Mouse (Mus musculus): ENCODE measurements around the gene Entr1.

DNA sequence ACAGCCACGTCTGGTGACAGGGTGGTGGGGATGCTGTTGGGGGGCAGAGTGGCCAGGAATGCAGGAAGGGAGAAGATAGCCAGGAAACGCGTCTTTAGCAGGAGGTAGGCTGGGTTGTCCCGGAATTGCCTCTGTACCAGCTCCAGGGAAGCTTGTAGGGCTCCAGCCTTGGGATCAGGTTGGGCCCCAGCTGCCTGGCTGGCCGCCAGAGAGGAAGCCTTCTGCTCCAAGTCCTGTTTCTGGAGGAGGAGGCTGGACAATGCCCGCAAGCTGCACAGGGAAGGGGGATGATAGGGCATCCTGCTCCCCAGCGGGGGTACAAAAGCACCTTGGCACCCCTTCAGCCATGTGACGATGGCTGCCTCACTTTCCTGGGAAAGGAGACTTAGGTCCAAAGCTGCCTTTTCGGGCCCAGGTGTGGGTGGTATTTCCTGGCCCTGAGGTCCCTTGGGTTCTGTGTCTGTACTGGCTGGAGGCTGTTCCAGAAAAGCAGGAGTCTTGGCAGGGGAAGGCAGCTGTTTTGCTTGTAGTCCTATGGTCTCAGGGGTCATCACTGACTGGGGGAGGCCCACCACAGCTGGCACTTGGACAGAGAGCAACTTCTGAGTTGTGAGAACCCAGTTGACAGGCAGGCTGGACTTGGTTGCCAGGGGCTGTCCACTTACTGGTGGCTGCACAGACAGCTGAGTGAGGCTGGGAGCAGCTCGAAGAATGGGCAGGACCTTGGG is 24.2 kb downstream of the Entr1 start:
- TF ChIP-seq CTCF (IDR thresholded peaks at IDR 0.05) (no peak), EP300 (IDR thresholded peaks at IDR 0.05) (no peak)

Measured in lung, postnatal 0 days (tissue).